Mouse (Mus musculus) olfactory bulb, adult 2 months (tissue): ENCODE results near the gene Bik.

Experiments
- CTCF ChIP-seq: fragments of 200-500 bp; IDR thresholded peaks from 2 replicates; pipeline ENCODE4 v1.5.1; 2012; ENCODE audit warnings: low read depth, mild to moderate bottlenecking, low read length, moderate library complexity; ENCODE audit not compliant: insufficient read depth
- POLR2A ChIP-seq: fragments of 200-500 bp; IDR thresholded peaks from 2 replicates; pipeline ENCODE4 v1.6.1; 2012; ENCODE audit warnings: mild to moderate bottlenecking, low read depth, low read length, moderate library complexity; ENCODE audit not compliant: insufficient read depth

- no peak for TF ChIP-seq CTCF
- TF ChIP-seq POLR2A: no peak
These were observed 38.8 kb downstream of the Bik start for GRCm38 (mm10) chr15:83565434-83565833.
